Mouse (Mus musculus) E14TG2a.4 (cell line): Measurements from ENCODE around the gene Acbd3.

Source experiments
- CTCF ChIP-seq: conservative IDR thresholded peaks from 2 replicates; pipeline ENCODE4 v1.5.1; 2014; ENCODE audit warnings: low read length
- POU5F1 ChIP-seq: IDR thresholded peaks from 2 replicates; pipeline ENCODE4 v1.6.1; 2014; ENCODE audit warnings: low read length, borderline replicate concordance

GRCm38 (mm10) chr1:180771306-180771705 is 45.5 kb downstream of the Acbd3 start:
- no peak for TF ChIP-seq CTCF
- no peak for TF ChIP-seq POU5F1
